Mouse (Mus musculus) bone marrow, adult 2 months (tissue): ENCODE measurements around the gene Il17a. TPM values are rescaled to one million over a fixed set of nuclear protein-coding genes. Genes with fewer than 3 reads are reported as not detected.

Experiments used
- H3K27ac ChIP-seq: fragments of 200-500 bp; 2 replicates; pipeline ENCODE4 v1.5.1; 2012; ENCODE audit warnings: low read depth, mild to moderate bottlenecking, control low read depth, inconsistent platforms, low read length; ENCODE audit not compliant: control insufficient read depth, poor library complexity, insufficient read depth
- H3K4me1 ChIP-seq: fragments of 200-500 bp; 2 replicates; pipeline ENCODE4 v1.6.1; 2011; ENCODE audit warnings: low read length; ENCODE audit not compliant: control insufficient read depth, insufficient read depth
- H3K4me3 ChIP-seq: fragments of 200-500 bp; replicated peaks from 2 replicates; pipeline ENCODE3; 2011; ENCODE audit warnings: mild to moderate bottlenecking, low read depth, low read length, control low read depth; ENCODE audit not compliant: control insufficient read depth
- CTCF ChIP-seq: fragments of 200-500 bp; IDR thresholded peaks from 2 replicates; pipeline ENCODE4 v1.5.1; 2011; ENCODE audit warnings: low read length, control low read depth; ENCODE audit not compliant: control insufficient read depth, insufficient read depth
- POLR2A ChIP-seq: fragments of 200-500 bp; IDR thresholded peaks from 2 replicates; pipeline ENCODE4 v1.6.1; 2011; ENCODE audit warnings: low read depth, mild to moderate bottlenecking, control low read depth, low read length, borderline replicate concordance; ENCODE audit not compliant: control insufficient read depth
- WGBS: fragments of 180-500 bp; shearing (Covaris S2); methylation state at CpG from one replicate; pipeline ENCODE4 v1.1.7; 2018; 5-methylcytosine and 5-hydroxymethylcytosine counted together
- polyA plus RNA-seq: library from polyadenylated mRNA; stranded (reverse); fragments of >200 nt; gene quantifications from 2 replicates; pipeline ENCODE4 v1.2.4, GENCODE M21; 2011; ENCODE audit warnings: low replicate concordance; ENCODE audit not compliant: missing spikeins, insufficient read depth, insufficient read length

Gene Il17a
- not detected in 2 replicates for polyA plus RNA-seq

DNA sequence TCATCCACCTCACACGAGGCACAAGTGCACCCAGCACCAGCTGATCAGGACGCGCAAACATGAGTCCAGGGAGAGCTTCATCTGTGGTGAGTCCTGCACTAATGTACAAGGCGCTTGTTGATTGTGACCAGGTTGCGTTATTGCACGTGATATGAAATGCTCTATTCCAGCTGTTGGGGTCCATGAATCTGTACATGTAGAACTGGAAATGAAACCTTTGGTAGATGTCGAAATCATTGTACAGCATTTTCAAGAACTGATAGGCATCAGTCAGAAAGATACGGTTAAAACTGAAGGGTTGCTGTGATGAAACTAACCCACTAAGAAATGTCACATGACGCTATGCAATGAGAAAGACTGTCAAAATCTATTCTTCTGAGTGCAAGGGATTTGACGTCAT, at the start of gene Il17a:
TSS of gene Il17a (plus strand) at position 3 of the 400 bp plus-strand sequence.
- Histone ChIP-seq H3K4me3 (no peak within 1 kb of the TSS), H3K27ac (no peak within 1 kb of the TSS), H3K4me1 (no peaks in the 10 kb centered on the region)
- WGBS, result 71% methylated on average over 10 of the region's 10 CpGs
- no peak for TF ChIP-seq POLR2A

DNA sequence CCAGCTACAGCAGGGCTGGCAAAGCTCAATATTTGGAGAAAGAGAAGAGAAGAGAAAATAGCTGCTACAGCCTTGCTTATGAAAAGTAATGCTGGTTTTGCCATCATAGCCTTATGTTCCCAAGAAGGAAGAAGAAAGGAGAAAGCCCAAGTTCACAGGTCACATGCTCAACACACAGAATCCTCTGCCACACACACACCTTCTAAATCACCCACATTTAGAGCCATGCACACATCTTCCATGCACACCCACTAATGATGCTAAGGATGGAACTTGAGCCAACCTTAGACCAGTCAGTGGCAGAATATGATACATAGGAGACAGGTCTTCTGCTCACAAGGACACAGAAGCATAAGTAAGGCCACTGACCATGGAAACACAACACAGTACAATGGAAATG, 47.9 kb upstream of the Il17a start:
- no peak for TF ChIP-seq POLR2A
- TF ChIP-seq CTCF, result no peak
- Histone ChIP-seq H3K4me3 (no peak overlapping the region), H3K4me1 (no peaks in the 10 kb centered on the region), H3K27ac (no peak overlapping the region)

DNA sequence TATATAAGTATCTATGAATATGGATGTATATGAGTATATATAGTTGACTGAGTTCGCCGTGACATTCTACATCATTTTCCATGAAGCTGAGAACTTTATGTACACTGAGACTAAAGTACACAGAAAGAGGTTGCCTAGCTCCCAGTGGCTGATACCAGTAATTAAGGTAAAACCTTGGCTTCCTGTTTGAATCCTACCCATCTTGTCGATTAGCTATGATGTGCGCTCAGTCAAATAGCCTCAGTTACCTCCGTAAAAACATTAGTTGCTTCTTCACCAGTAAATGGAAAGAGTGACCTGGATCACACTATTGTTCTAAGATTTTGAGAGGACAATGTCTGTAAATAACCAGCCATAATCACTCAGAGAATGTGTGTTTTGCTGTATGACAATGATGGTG, 47.3 kb upstream of the Il17a start:
- Histone ChIP-seq H3K4me3 (no peak overlapping the region), H3K4me1 (no peaks in the 10 kb centered on the region), H3K27ac (no peak overlapping the region)
- TF ChIP-seq CTCF (no peak), POLR2A (no peak)
- WGBS, result 91% methylated on average over 5 of the region's 5 CpGs

DNA sequence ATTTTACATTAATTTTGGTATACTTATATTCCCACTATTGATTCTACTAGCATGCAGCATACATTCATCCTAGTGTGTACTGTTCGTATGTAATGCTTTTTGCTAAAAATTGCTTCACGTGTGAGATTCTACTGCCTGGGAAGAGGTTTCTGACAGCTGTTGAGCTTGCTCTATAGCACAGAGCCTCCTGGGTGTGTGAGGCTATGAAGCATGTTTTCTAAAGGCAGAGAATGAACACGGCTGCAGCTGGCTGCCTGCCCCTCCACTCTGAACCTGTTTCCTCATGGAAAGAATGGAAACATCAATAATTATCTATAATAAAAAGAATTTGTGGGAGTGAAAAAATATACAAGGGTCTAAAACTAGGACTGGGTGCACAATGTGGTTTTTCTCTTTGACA, 46.9 kb upstream of the Il17a start:
- Histone ChIP-seq H3K4me3 (no peak overlapping the region), H3K27ac (no peak overlapping the region), H3K4me1 (no peaks in the 10 kb centered on the region)
- 73% methylated on average over 3 of the region's 3 CpGs for WGBS
- TF ChIP-seq CTCF (no peak), POLR2A (no peak)

DNA sequence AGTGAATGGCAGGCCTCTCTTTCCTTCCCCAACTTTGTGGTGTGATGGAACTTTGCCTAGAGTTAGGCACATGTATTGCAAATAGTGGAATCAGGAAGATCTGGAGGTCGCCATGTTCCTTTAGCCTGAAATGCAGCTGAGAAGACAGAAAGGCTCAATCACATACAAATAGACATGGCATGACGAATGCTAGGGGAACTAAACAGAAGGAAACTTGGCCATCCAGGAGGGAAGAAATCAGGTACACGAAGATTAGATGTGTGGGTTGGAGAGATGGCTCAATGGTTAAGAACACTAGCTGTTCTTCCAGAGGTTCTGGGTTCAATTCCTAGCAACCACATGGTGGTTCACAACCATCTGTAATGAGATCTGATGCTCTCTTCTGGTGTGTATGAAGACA, 46.3 kb upstream of the Il17a start:
- WGBS, result 65% methylated on average over 3 of the region's 3 CpGs
- TF ChIP-seq CTCF (no peak), POLR2A (no peak)
- Histone ChIP-seq H3K4me3 (no peak overlapping the region), H3K4me1 (no peaks in the 10 kb centered on the region), H3K27ac (no peak overlapping the region)

DNA sequence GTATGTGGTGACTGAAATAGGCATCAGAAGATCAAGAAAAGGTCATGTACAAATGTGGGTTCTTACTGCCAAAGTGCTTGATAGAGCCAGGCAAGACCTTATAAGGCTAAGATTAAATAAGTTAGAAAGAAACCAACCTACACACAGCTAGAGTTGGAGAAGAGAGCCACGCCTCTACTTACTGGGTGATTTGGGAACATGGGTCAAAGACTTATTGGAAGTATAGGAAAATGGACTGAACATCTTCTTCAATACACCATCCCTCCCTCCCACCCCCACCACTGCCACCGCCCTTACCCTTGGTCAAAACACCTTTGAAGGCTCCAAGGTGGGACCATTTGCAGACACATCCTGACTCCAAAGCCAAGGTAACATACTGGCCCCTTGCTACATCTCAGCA, 45.3 kb upstream of the Il17a start:
- H3K4me3 ChIP-seq, result no peak overlapping the region
- 72% methylated on average over 2 of the region's 2 CpGs for WGBS
- no peak overlapping the region for H3K27ac ChIP-seq
- no peaks in the 10 kb centered on the region for H3K4me1 ChIP-seq
- TF ChIP-seq CTCF (no peak), POLR2A (no peak)

DNA sequence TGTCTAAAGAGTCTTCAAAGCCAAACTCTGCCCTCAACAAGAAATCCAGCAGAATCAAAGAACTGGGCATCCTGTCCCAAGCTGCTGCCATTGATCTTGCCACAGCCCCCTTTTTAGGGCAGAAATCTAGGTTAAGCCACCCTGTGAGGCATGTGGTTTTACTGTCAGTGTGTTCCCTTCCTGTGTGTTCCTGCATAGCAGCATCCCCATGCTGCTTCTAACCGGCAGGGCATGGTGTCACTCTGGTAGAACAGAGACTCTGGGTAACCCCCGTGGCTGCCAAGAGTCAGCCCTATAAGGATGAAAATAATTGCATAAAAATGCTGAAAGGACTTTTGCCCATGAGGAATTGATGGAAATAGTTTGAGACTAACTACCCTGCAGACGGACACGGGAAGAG, 44.8 kb upstream of the Il17a start:
- no peak for TF ChIP-seq POLR2A
- TF ChIP-seq CTCF, result no peak
- no peak overlapping the region for H3K27ac ChIP-seq
- no peaks in the 10 kb centered on the region for H3K4me1 ChIP-seq
- no peak overlapping the region for H3K4me3 ChIP-seq
- 75% methylated on average over 4 of the region's 4 CpGs for WGBS

DNA sequence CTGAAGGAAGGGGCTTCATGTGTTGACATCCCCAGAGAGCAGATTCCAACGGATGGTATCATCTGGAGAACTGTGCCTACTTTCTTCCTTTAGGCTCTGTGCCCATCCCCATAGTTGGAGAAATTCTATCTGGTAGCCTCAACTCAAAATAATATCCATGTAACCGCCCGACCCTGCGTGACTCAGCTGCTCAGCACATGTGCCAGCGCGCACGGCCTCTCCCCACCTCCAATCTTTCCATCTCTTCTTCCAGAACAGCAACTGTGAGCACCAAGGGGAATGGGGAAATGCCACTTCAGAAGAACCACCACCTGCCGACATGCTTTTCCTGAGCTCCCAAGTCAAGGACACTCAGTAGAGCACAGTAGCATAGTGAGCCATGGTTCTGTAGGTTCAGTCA, 39.4 kb upstream of the Il17a start:
- WGBS, result 82% methylated on average over 8 of the region's 8 CpGs
- no peak overlapping the region for H3K4me3 ChIP-seq
- H3K27ac ChIP-seq, result no peak overlapping the region
- no peaks in the 10 kb centered on the region for H3K4me1 ChIP-seq
- no peak for TF ChIP-seq CTCF
- no peak for TF ChIP-seq POLR2A

DNA sequence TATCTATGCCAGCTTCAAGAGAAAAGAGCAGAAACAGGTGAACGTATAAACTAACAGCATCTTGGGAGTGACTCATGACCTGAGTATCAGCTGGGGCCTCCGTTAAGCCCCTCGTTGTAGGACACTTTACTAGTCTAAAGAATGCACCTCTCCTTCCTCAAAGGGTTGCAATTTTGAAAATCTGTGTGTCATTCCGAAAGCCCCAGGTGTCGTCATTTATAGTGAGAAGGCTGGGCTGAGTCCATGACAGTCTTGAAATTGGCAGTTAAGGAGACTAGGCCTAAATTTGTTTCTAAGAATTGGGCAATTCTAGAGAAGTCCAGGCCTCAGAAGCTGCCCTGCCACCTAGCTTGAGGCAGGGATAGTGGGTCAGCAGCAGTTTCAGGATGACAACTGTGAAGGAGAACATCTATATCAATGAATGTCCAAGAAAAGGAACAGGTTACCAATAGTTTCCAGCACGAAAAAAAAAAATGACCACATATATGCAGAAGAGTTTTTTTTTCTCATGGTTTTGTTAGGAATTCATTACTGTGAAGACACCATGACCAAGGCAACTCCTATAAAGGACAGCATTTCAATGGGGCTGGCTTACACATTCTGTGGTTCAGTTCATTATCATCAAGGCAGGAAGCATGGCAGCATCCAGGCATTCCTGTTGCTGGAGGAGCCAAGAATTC, 36.9 kb upstream of the Il17a start:
- no peak for TF ChIP-seq POLR2A
- no peak for TF ChIP-seq CTCF
- Histone ChIP-seq H3K4me1 (no peaks in the 10 kb centered on the region), H3K27ac (no peak overlapping the region), H3K4me3 (no peak overlapping the region)
- 80% methylated on average over 6 of the region's 6 CpGs for WGBS
